Mouse (Mus musculus): Measurements from ENCODE around the gene Foxn1. TPM values are rescaled to one million over a fixed set of nuclear protein-coding genes. Genes with fewer than 3 reads are reported as not detected.

The Foxn1 gene
- polyA plus RNA-seq, 1 experiment from 2014 or later = not detected

DNA sequence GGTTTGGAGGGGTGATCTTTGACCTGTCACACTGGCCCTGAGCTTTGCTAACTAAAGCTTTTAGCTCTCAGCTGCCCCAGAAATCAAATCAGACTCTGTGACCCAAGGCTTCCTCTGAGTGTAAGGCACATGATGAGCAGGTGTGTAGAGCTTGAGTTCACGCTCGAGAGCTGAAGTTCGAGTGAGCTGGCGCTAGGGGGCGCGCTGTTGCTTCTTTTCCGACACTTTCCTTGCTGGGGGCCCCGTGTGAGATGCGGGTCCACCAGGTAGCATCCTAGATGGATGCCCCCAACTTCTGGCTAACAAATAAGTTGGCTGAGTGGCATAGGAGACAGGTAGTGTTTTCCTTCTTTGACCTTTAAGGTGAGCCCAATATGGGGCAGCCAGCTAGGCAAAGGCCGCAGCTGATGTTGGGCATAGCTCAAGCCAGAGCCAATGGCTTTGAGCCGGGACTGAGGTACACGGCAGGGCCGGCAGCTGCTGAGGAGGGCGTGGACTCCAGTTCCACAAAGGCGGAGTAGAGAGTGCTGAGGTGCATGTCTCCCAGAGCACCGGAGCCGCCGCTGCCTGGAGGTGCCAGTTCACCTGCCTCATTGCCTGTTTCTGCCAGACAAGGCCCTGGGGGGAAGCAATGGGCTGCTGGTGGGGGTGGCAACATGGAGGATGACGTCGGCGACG lies 27.9 kb downstream of the Foxn1 start:
- peak; percentile 79 for TF ChIP-seq CTCF (IDR thresholded peaks at IDR 0.05; ENCODE audit: low read depth)
- peak; percentile 48 for ATAC-seq
- H3K9me3 ChIP-seq (ENCODE audit: control insufficient read depth) = no peaks in the 10 kb centered on the region
- 21% methylated on average over 22 of the region's 22 CpGs for WGBS
- H3K4me1 ChIP-seq (replicated peaks; ENCODE audit: control insufficient read depth, insufficient read depth, low read length) = peaks cover 5% of the 10 kb centered on the region
- H3K4me3 ChIP-seq (ENCODE audit: low read depth, low read length) = no peak overlapping the region
- no peaks in the 10 kb centered on the region for H3K36me3 ChIP-seq (ENCODE audit: control insufficient read depth, insufficient read depth)
- H3K9ac ChIP-seq (ENCODE audit: low read depth, low read length) = no peak overlapping the region
- no peak overlapping the region for H3K4me2 ChIP-seq (replicated peaks; ENCODE audit: low read depth)
- no peak overlapping the region for H3K27ac ChIP-seq (ENCODE audit: low read depth, low read length)
- H3K27me3 ChIP-seq (replicated peaks; ENCODE audit: control insufficient read depth, insufficient read depth, low read length) = no peaks in the 10 kb centered on the region

DNA sequence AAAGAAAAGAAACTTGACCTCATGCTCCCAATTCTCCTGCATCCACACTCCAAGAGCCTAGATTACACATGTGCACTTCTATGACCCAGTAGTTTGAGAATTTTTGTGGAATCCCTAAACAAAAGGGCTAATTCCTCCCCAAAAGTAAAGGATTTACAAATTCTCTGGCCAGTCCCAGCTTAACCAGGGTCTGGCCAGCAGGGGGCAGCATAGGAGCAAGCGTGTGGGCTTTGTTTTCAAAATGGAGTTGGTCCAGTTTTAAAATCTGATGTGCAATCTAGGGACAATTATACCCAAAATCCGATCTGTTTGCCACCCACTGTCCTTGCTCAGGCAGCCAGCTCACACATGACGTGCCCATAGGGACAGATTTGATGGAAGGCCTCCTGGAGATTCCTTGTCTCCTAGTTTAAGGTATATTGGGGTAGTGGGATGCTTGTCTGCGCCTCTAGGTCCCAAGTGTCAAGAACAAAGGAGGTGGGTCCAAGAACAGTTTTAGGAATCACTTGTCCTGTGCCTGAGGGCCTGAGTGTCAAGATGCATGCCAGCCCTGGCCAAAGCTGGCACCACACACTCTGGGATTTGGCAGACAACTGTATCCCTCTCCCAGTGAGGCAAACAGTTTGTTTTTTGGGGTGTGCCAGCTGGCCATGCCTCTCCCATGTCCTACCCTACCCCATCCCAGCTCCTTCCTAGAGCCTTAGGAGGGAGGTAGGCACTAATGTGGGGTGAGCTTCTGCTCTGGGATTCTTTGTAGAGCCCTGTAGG lies 30.7 kb downstream of the Foxn1 start:
- Histone ChIP-seq H3K9ac (ENCODE audit: low read depth, low read length) (no peak overlapping the region), H3K9me3 (ENCODE audit: control insufficient read depth) (no peaks in the 10 kb centered on the region), H3K4me3 (ENCODE audit: low read depth, low read length) (no peak overlapping the region), H3K27me3 (replicated peaks; ENCODE audit: control insufficient read depth, insufficient read depth, low read length) (no peaks in the 10 kb centered on the region), H3K4me2 (replicated peaks; ENCODE audit: low read depth) (no peak overlapping the region), H3K36me3 (ENCODE audit: control insufficient read depth, insufficient read depth) (no peaks in the 10 kb centered on the region), H3K4me1 (replicated peaks; ENCODE audit: control insufficient read depth, insufficient read depth, low read length) (no peaks in the 10 kb centered on the region), H3K27ac (ENCODE audit: low read depth, low read length) (no peak overlapping the region)
- WGBS = 34% methylated on average over 4 of the region's 4 CpGs
- TF ChIP-seq CTCF (IDR thresholded peaks at IDR 0.05; ENCODE audit: low read depth) = peak; percentile 84
- no peak for ATAC-seq

DNA sequence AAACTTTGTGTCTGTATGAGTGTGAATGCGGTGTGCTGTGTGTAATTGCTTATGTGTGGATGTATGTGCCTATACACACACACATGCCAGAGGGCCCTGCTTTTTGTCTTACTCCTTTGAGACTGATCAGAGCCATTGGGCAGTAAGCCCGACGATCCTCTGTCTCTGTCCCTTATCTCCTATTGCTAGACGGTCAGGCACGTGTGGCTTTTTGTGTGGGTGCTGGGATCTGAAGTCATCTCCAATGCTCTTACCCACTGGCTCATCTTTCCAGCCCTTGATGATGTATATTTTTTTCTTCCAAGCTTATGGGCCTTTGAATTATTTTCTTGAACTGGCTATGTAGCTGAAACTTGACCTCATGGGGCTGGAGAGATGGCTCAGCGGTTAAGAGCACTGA lies 31.5 kb downstream of the Foxn1 start:
- no peaks in the 10 kb centered on the region for H3K9me3 ChIP-seq (ENCODE audit: control insufficient read depth)
- 82% methylated on average over 6 of the region's 6 CpGs for WGBS
- no peak overlapping the region for H3K4me2 ChIP-seq (replicated peaks; ENCODE audit: low read depth)
- H3K4me1 ChIP-seq (replicated peaks; ENCODE audit: control insufficient read depth, insufficient read depth, low read length) = no peaks in the 10 kb centered on the region
- H3K36me3 ChIP-seq (ENCODE audit: control insufficient read depth, insufficient read depth) = no peaks in the 10 kb centered on the region
- H3K9ac ChIP-seq (ENCODE audit: low read depth, low read length) = no peak overlapping the region
- no peak overlapping the region for H3K4me3 ChIP-seq (ENCODE audit: low read depth, low read length)
- H3K27ac ChIP-seq (ENCODE audit: low read depth, low read length) = no peak overlapping the region
- no peaks in the 10 kb centered on the region for H3K27me3 ChIP-seq (replicated peaks; ENCODE audit: control insufficient read depth, insufficient read depth, low read length)
- no peak for ATAC-seq
- no peak for TF ChIP-seq CTCF (IDR thresholded peaks at IDR 0.05; ENCODE audit: low read depth)

DNA sequence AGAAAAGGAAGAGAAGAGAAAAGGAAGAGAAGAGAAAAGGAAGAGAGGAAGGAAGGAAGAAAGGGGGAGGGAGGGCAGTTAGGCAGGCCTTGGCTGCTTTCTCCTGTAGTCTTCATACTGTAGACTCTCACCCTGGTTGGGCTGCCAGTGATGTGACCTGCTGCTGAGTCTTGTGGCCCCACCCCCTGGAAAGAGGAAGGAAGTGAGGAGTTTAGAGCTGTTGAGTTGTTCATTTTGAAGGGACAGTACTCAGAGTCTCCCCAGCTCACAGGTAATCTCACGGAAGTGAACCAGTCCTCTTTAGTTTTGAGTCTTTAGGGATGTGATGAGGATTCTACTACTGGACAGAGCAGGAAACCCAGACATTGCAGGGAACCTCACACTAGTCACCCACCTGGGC lies 33.3 kb downstream of the Foxn1 start:
- Histone ChIP-seq H3K9ac (ENCODE audit: low read depth, low read length) (no peak overlapping the region), H3K4me3 (ENCODE audit: low read depth, low read length) (no peak overlapping the region), H3K9me3 (ENCODE audit: control insufficient read depth) (no peaks in the 10 kb centered on the region), H3K27ac (ENCODE audit: low read depth, low read length) (no peak overlapping the region), H3K4me2 (replicated peaks; ENCODE audit: low read depth) (no peak overlapping the region), H3K4me1 (replicated peaks; ENCODE audit: control insufficient read depth, insufficient read depth, low read length) (no peaks in the 10 kb centered on the region), H3K36me3 (ENCODE audit: control insufficient read depth, insufficient read depth) (0 out of 2 replicates have a peak, but pooled peaks cover 9% of the 10 kb centered on the region), H3K27me3 (replicated peaks; ENCODE audit: control insufficient read depth, insufficient read depth, low read length) (no peaks in the 10 kb centered on the region)
- no peak for ATAC-seq
- TF ChIP-seq CTCF (IDR thresholded peaks at IDR 0.05; ENCODE audit: low read depth) = no peak
- 87% methylated on average over 1 of the region's 1 CpGs for WGBS

DNA sequence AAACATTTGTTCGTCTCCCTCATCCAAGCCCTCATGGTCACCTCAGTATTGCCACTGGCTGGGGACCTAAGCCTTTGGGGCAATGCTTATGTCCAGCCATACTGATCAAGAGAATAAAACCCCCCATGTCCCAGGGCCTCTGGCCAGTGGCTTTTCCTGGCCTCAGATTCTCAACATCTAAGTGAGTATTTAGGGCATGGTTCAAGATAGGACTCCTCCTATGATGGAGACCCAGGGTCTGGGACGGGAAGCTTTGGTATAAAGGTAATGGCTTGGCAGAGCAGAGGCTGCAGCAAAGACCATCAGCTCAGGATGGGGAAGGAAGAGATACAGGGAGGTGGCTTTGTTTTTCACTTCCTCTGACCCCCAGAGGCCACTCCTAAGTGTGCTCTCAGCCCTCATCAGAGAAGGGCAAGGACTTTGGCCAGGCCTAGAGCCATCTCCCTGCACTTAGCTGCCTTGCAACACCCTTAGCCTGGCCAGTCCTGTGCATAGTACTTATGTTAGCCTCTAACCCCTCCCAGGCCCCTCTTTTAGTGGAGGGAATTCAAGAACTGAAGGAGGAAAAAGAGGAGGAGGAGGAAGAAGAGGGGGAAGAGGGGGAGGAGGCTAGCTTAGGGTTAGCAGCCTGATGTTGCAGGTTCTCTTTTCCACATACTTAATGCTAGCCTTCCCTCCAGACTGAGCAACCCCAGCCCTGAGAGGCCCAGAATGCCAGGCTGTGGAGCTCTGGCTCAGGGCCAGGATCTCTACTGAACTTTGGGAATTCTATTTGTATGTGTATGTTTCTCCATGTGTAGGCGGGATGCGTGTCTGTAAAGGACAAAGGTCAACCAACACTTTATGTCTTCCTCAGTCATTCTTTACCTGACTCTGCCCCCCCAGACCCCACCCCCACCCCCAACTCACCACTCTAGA lies 36.7 kb downstream of the Foxn1 start:
- 0 out of 2 replicates have a peak, but pooled peaks cover 7% of the 10 kb centered on the region for H3K4me1 ChIP-seq (replicated peaks; ENCODE audit: control insufficient read depth, insufficient read depth, low read length)
- H3K4me3 ChIP-seq (ENCODE audit: low read depth, low read length) = no peak overlapping the region
- peak; percentile 63 for ATAC-seq
- H3K9ac ChIP-seq (ENCODE audit: low read depth, low read length) = no peak overlapping the region
- TF ChIP-seq CTCF (IDR thresholded peaks at IDR 0.05; ENCODE audit: low read depth) = no peak
- H3K27me3 ChIP-seq (replicated peaks; ENCODE audit: control insufficient read depth, insufficient read depth, low read length) = no peaks in the 10 kb centered on the region
- peak overlapping the region; percentile 66; the same call in 1 of the 2 replicates for H3K27ac ChIP-seq (ENCODE audit: low read depth, low read length)
- H3K36me3 ChIP-seq (ENCODE audit: control insufficient read depth, insufficient read depth) = 0 out of 2 replicates have a peak, but pooled peaks cover 9% of the 10 kb centered on the region
- no peak overlapping the region for H3K4me2 ChIP-seq (replicated peaks; ENCODE audit: low read depth)
- no peaks in the 10 kb centered on the region for H3K9me3 ChIP-seq (ENCODE audit: control insufficient read depth)
- WGBS = 47% methylated on average over 4 of the region's 4 CpGs

DNA sequence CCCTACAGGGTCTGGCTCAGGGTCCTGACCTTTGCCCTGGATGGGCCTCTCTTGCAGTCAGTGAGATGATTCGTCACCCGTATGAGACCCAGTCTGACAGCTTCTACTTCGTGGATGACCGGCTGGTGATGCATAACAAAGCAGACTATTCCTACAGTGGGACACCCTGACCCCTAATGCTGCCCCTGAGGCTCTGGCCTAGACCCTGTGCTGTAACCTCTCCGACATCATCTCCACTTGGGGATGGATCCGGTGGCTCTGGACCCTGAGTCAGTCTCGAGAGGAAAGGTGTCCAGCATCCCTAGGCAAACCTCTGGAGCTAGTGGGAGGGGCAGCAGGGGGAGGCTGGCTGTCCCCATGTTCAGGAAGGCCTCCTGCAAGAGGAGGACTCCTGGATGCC lies 37.9 kb downstream of the Foxn1 start:
- Histone ChIP-seq H3K36me3 (ENCODE audit: control insufficient read depth, insufficient read depth) (0 out of 2 replicates have a peak, but pooled peaks cover 9% of the 10 kb centered on the region), H3K27ac (ENCODE audit: low read depth, low read length) (no peak overlapping the region), H3K9ac (ENCODE audit: low read depth, low read length) (no peak overlapping the region), H3K9me3 (ENCODE audit: control insufficient read depth) (no peaks in the 10 kb centered on the region), H3K4me2 (replicated peaks; ENCODE audit: low read depth) (no peak overlapping the region), H3K27me3 (replicated peaks; ENCODE audit: control insufficient read depth, insufficient read depth, low read length) (no peaks in the 10 kb centered on the region), H3K4me1 (replicated peaks; ENCODE audit: control insufficient read depth, insufficient read depth, low read length) (peaks cover 12% of the 10 kb centered on the region; the same call in 1 of the 2 replicates), H3K4me3 (ENCODE audit: low read depth, low read length) (no peak overlapping the region)
- 50% methylated on average over 7 of the region's 7 CpGs for WGBS
- TF ChIP-seq CTCF (IDR thresholded peaks at IDR 0.05; ENCODE audit: low read depth) = no peak
- no peak for ATAC-seq
